Mouse (Mus musculus): ENCODE data around the gene Nr1h2.
A peak's percentile ranks its signal among the peaks of the same experiment; 100 is the strongest.

The Nr1h2 gene

GRCm38 (mm10) chr7:44548497-44549087 lies 5.2 kb downstream of the Nr1h2 start, which contains the start of gene Pold1:
Gene Pold1 (minus strand): TSS chr7:44548849.
- peak; percentile 99 to 100 for DNase-seq

DNA sequence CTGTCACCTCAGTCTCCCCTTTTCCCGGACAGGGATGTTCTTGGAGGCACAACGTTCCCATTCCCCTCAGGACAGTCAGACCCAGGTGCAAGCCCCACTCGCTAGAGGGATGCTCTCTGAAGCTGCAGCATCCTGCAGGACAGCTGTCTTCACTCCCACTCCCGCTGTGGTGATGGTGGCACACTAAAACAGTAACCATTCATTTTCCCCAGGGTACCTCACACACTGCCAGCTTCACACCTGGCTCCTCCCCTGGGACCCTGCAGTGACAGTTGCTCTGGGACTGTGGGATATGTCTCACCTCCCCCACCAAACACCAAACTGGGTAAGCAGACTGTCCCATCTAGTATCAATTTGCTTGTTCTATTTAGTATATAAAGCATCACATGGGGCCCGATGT lies 6.0 kb downstream of the Nr1h2 start:
- no peak for DNase-seq

DNA sequence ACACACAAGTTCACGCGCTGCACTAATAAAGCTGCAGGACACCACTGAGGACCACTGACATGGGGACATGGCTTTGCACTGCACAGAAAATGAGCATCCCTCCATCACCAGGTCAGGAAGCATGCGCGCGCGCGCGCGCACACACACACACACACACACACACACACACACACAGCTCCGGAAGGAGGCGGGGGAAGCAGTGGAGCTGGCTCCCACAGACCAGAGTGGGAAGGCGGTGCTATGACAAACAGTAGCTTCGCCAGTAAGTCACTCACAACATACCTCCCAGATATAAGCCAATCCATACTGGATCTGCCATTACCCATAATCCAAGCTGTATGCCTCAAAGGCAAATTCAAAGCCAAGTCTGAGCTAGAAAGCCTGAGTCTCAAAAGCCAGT lies 6.7 kb downstream of the Nr1h2 start:
- DNase-seq, result no peak

DNA sequence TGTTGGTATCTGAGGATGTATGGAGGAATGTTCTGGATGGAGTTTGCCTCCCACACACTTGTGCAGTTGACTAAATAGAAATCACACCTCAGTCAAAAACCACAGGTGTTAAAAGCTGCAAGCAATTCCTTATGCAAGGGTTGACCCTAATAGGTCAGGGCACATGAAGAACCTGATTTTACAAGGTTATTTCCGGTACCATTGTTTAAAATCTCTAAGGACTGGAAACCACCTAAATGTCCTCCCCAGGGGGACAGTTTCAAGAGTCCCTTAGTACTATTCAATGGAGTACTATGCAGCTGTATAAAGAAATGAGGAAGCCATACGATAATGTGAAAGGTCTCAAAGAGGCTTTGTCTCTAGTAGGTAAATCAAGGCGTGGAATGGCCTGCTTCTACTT lies 7.5 kb downstream of the Nr1h2 start:
- no peak for DNase-seq

- DNase-seq, result no peak
These were observed 10.7 kb downstream of the Nr1h2 start for GRCm38 (mm10) chr7:44543071-44543470.

- no peak for DNase-seq
These were observed 11.2 kb downstream of the Nr1h2 start for GRCm38 (mm10) chr7:44542555-44542954.

GRCm38 (mm10) chr7:44538756-44539624 lies 14.8 kb downstream of the Nr1h2 start:
- no peak for DNase-seq

DNA sequence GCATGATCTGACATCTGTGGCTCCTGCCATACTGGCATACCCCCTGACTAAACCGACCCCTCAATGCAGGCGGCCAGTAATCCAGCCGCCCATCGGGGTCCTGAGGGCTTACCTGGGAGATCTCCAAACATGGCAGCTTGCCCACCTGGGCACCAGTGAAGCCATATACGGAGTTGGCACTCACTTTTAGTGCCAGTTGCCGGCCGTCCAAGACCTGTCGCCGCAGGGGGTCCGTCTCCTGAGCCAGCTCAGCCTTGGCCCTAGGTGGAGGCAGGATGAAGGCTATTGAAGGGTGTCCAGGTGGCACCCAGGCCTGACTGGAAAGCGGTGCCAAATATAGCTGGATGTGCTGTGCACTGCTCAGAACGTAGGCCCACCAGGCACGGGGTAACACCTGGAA lies 16.3 kb downstream of the Nr1h2 start:
- no peak for DNase-seq

- no peak for DNase-seq
These were observed 16.7 kb downstream of the Nr1h2 start for GRCm38 (mm10) chr7:44537009-44537408.

DNA sequence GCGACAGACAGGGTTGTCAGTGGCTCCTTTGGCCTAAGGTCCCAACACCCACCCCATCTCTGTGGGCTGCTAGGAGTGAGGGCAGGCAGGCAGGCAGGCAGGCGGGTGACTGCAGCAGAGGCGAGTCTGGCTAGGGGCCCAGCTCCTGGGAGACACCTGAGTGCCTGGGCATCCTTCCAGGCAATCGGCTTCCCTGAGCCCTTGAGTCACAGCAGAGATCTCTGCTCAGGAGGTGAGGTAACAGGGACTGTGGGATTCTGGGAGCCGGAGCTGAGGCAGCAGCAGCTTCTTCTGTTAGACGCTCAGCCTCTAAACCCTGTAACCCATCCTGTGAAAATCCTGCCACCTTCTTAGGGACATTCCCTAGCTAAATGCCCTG lies 17.2 kb downstream of the Nr1h2 start:
- peak; percentile 76 to 85 for DNase-seq

- DNase-seq, result no peak
These were observed 17.8 kb downstream of the Nr1h2 start for GRCm38 (mm10) chr7:44535657-44536589.

DNA sequence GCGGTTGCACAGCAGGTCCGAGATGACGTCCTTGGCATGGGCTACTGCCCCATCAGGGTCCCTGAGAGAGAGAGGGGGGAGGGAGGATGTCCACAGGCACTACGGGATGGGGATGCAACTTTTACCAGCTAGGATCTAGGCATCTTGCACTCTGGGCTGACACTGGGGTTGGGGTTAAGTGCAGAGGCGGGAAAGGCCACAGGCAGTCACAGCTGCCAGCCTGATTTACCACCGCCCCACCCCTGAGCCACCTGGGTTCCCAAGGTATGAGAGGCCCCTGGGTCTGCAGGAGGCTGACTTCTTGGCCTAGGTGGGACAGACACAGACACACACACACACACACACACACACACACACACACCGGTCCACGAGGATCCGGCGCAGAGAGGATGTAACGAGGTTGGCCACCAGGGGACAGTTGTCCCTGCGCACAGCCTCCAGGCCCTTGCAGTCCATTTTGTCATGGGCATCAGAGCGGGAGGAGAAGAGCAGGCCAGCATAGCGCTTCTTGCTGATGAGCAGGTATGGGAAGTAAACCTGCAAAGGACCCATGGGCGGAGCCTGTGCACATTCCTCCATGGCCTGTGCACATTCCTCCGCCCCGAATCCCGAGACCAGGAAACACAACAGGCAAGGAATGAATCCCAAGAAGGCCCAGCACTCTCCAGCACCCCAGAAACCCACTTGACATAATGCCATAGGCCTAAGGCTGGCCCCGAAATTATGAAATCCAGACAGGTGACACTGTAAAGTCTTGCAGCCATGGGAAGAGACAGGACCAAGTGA lies 18.9 kb downstream of the Nr1h2 start:
- no peak for DNase-seq

- peak in 1 of 2 experiments; percentile 49 for DNase-seq
These were observed 19.5 kb downstream of the Nr1h2 start for GRCm38 (mm10) chr7:44534242-44534641.

GRCm38 (mm10) chr7:44533746-44534045 lies 20.1 kb downstream of the Nr1h2 start:
- no peak for DNase-seq

DNA sequence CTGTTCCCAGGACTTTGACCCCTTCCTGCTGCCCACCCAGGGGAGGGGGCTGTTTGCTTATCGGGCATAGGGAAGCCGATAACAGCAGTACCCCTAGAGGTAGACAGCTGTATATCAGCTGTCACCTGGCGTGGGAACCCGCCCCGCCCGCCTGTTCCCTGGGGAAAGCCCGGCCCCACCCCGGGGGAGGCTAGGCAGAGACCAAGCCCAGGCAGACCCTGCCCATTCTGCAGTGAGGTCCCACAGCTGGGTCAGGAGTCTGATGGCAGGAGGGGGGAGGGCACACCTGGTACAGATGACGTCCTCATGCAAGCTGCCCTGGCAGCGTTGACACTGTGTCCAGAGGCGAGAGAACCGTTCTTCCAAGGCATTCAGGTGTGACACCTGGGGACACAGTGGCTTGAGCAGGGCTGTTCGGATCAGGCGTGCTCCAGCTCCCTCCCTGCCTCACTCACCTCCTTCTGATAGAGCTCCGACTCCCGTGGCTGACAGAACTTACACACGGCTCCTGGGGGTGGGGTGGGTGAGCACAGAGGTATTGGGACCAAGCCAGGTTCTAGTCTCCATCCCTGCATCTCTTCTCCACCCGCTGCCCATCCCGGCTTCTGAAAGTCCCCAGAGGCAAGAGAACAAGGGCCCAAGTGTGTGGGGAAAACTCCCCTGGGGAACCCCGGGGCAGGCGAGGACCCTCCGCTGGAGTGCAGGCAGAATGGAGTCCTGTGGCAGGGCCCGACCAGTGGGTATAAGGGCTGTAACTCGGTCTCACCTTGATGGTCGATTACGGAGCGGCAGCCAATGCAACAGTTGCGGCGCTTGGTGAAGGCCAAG lies 20.6 kb downstream of the Nr1h2 start:
- no peak for DNase-seq

- no peak for DNase-seq
These were observed 21.6 kb downstream of the Nr1h2 start, which contains the start of gene Spib for GRCm38 (mm10) chr7:44531946-44532732. Gene Spib (minus strand): TSS chr7:44532071.

GRCm38 (mm10) chr7:44531207-44531606 lies 22.5 kb downstream of the Nr1h2 start:
- DNase-seq, result no peak

DNA sequence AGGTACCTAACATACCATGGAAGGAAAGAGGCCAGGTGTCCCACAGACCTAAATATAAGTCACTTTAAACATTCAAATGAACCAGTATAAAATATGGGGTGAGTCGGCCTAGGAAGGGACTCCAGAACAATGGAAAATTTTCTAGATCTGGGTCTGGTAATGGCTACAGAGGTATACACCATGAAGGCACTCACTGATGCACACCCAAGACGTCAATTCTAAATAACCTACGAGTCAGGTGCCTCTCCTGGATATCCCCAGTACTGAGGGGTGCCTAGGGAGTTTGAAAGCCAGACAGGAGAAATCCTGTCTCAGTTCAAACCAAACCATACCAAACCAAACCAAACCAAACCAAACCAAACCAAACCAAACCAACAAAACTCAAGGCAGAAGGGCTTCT lies 23.2 kb downstream of the Nr1h2 start:
- DNase-seq, result no peak

DNA sequence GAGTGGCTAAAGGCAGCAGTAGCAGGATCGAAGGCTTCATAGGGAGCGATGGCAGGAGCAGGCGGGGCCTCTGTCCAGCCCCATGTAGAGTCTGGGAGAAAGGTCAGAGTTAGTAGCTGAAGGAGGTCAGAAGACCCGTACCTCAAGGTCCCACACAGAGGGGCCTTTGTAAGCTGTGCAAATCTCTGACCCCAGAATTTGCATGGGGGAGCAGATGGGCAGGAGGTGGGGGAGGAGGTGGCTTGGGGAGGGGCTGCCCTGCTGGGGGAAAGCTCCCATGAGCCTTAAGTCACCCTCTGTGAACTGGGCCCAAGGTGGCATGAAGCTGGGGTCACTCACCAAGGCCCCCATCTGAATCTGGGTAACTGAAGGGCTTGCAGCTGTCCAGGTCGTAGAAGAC lies 24.2 kb downstream of the Nr1h2 start:
- no peak for DNase-seq

DNA sequence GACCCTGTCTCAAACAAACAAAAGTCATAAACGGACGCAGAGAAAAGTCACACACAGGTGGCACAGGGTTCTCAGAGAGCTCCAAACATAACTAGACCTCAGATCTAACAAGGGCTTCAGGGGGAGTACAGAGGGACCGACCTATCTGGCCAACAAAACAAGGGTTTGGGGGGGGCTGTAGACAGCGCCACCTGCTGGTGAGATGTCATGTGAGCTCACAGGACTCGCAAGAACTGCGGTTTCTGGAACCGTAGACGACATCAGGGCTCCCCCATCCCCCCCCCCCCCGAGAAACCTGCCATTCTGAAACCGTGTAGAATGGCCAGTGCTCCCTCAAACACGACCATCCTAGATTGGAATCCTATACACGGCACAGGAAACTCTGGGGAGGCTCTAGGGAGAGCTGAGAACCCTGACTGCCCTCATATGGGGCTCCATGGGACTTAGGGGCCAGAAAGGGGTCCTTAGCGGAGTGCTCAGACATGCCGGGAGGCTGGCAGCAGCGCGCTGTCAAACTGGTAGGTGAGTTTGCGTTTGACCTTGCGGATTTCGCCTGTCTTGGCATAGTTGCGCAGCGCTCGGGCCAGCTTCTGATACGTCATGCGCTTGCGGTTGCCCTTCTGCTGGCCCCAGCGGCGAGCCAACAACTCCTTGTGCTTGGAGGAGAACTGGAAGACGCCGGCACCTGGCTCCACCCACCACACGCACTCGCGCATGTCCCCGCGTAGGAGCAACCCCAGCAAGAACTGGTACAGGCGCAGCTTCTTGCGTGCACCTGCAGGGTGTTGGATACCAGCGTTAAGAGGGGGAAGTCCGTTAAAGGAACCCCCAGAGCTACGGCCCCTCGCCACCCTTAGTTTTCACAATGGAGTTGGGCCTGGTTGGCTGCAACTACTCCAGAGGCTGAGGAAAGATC lies 26.0 kb downstream of the Nr1h2 start:
- peak; percentile 88 to 92 for DNase-seq
